Mouse (Mus musculus) forebrain, embryonic 11.5 days (tissue): ENCODE measurements at regions not wholly inside any gene's neighbourhood (a gene's known extent, or its start where the extent isn't known, plus 50 kb on each side); places are given as distances from the start of the nearest gene placed in this dataset.

Experiments
- ATAC-seq: fragments of 200-750 bp; cut with Nextera tagmentation; replicated peaks from 2 replicates; pipeline ENCODE4 v1.8.0; 2017; ENCODE audit warnings: moderate TSS enrichment; ENCODE audit not compliant: low FRiP score
- DNase-seq: peaks from one replicate; pipeline ENCODE4 v3.0.0-alpha.2; 2017; ENCODE audit warnings: low spot score
- H3K27ac ChIP-seq: fragments of 300-500 bp; sonication (generic); 2 replicates; pipeline ENCODE4 v1.5.1; 2014; ENCODE audit warnings: low read depth, low read length
- H3K27me3 ChIP-seq: fragments of 300-500 bp; sonication (generic); 2 replicates; pipeline ENCODE4 v1.6.1; 2014; ENCODE audit warnings: mild to moderate bottlenecking, low read length, mixed read lengths; ENCODE audit not compliant: control insufficient read depth, insufficient read depth
- H3K36me3 ChIP-seq: fragments of 300-500 bp; sonication (generic); 2 replicates; pipeline ENCODE4 v1.6.1; 2014; ENCODE audit warnings: mild to moderate bottlenecking, low read length, moderate library complexity, mixed read lengths; ENCODE audit not compliant: control insufficient read depth, insufficient read depth
- H3K4me1 ChIP-seq: fragments of 300-500 bp; sonication (generic); replicated peaks from 2 replicates; pipeline ENCODE4 v1.6.1; 2014; ENCODE audit warnings: low read length, mixed read lengths; ENCODE audit not compliant: control insufficient read depth, insufficient read depth
- H3K4me2 ChIP-seq: fragments of 300-500 bp; sonication (generic); 2 replicates; pipeline ENCODE4 v1.6.1; 2014; ENCODE audit warnings: low read depth, mild to moderate bottlenecking, low read length, moderate library complexity, mixed read lengths; ENCODE audit not compliant: severe bottlenecking
- H3K4me3 ChIP-seq: fragments of 300-500 bp; sonication (generic); 2 replicates; pipeline ENCODE4 v1.5.1; 2014; ENCODE audit warnings: low read depth, low read length
- H3K9ac ChIP-seq: fragments of 300-500 bp; sonication (generic); 2 replicates; pipeline ENCODE4 v1.6.1; 2014; ENCODE audit warnings: low read length
- H3K9me3 ChIP-seq: fragments of 300-500 bp; sonication (generic); 2 replicates; pipeline ENCODE4 v1.6.1; 2016; ENCODE audit warnings: low read length, mixed read lengths; ENCODE audit not compliant: control insufficient read depth
- WGBS: fragments of 180-500 bp; shearing (Covaris S2); extraction: QIAGEN DNeasy Blood & Tissue Kit; methylation state at CpG from one replicate; pipeline ENCODE4 v1.1.7; 2014; 5-methylcytosine and 5-hydroxymethylcytosine counted together

- no peak overlapping the region for H3K27ac ChIP-seq
- WGBS = 89% methylated on average over 3 of the region's 3 CpGs
- ATAC-seq (no peak), DNase-seq (no peak)
- no peak overlapping the region for H3K4me3 ChIP-seq
- H3K9ac ChIP-seq = no peak overlapping the region
- H3K4me1 ChIP-seq = no peaks in the 10 kb centered on the region
- no peaks in the 10 kb centered on the region for H3K36me3 ChIP-seq
- H3K9me3 ChIP-seq = no peaks in the 10 kb centered on the region
- no peak overlapping the region for H3K4me2 ChIP-seq
- H3K27me3 ChIP-seq = no peaks in the 10 kb centered on the region
These were observed 105.6 kb downstream of the 1190002N15Rik start for GRCm38 (mm10) chr9:94432144-94432747.

GRCm38 (mm10) chr9:94431540-94431939 lies 106.3 kb downstream of the 1190002N15Rik start:
- Histone ChIP-seq H3K4me1 (no peaks in the 10 kb centered on the region), H3K36me3 (no peaks in the 10 kb centered on the region), H3K9ac (no peak overlapping the region), H3K27ac (no peak overlapping the region), H3K9me3 (no peaks in the 10 kb centered on the region), H3K27me3 (no peaks in the 10 kb centered on the region), H3K4me2 (no peak overlapping the region), H3K4me3 (no peak overlapping the region)
- 91% methylated on average over 3 of the region's 3 CpGs for WGBS
- ATAC-seq (no peak), DNase-seq (no peak)

GRCm38 (mm10) chr9:94430996-94431395 lies 106.9 kb downstream of the 1190002N15Rik start:
- H3K9me3 ChIP-seq = no peaks in the 10 kb centered on the region
- no peak overlapping the region for H3K27ac ChIP-seq
- DNase-seq = no peak
- no peak overlapping the region for H3K9ac ChIP-seq
- no peak overlapping the region for H3K4me3 ChIP-seq
- H3K4me2 ChIP-seq = no peak overlapping the region
- ATAC-seq = no peak
- H3K36me3 ChIP-seq = no peaks in the 10 kb centered on the region
- no peaks in the 10 kb centered on the region for H3K4me1 ChIP-seq
- H3K27me3 ChIP-seq = no peaks in the 10 kb centered on the region
- WGBS = 90% methylated on average over 6 of the region's 6 CpGs

- no peak overlapping the region for H3K27ac ChIP-seq
- no peak overlapping the region for H3K9ac ChIP-seq
- 96% methylated on average over 5 of the region's 5 CpGs for WGBS
- no peaks in the 10 kb centered on the region for H3K9me3 ChIP-seq
- H3K4me3 ChIP-seq = no peak overlapping the region
- H3K4me1 ChIP-seq = no peaks in the 10 kb centered on the region
- no peak overlapping the region for H3K4me2 ChIP-seq
- H3K36me3 ChIP-seq = no peaks in the 10 kb centered on the region
- DNase-seq (no peak), ATAC-seq (no peak)
- H3K27me3 ChIP-seq = no peaks in the 10 kb centered on the region
These were observed 111.1 kb downstream of the 1190002N15Rik start for GRCm38 (mm10) chr9:94426740-94427139.

- H3K9me3 ChIP-seq = no peaks in the 10 kb centered on the region
- H3K9ac ChIP-seq = no peak overlapping the region
- 45% methylated on average over 6 of the region's 6 CpGs for WGBS
- no peaks in the 10 kb centered on the region for H3K36me3 ChIP-seq
- no peak overlapping the region for H3K4me2 ChIP-seq
- DNase-seq (no peak), ATAC-seq (no peak)
- H3K4me3 ChIP-seq = no peak overlapping the region
- no peak overlapping the region for H3K27ac ChIP-seq
- H3K27me3 ChIP-seq = no peaks in the 10 kb centered on the region
- no peaks in the 10 kb centered on the region for H3K4me1 ChIP-seq
These were observed 112.1 kb downstream of the 1190002N15Rik start for GRCm38 (mm10) chr9:94425804-94426203.

GRCm38 (mm10) chr9:94424438-94425135 lies 113.3 kb downstream of the 1190002N15Rik start:
- Histone ChIP-seq H3K9ac (no peak overlapping the region), H3K4me1 (no peaks in the 10 kb centered on the region), H3K36me3 (no peaks in the 10 kb centered on the region), H3K4me3 (no peak overlapping the region), H3K27ac (no peak overlapping the region), H3K4me2 (no peak overlapping the region), H3K27me3 (no peaks in the 10 kb centered on the region), H3K9me3 (no peaks in the 10 kb centered on the region)
- WGBS = 72% methylated on average over 5 of the region's 5 CpGs
- DNase-seq (no peak), ATAC-seq (no peak)

- no peak for DNase-seq
- H3K27ac ChIP-seq = 0 out of 2 replicates have a peak overlapping the region, but pooled peaks have one; percentile 25
These were observed 127.3 kb downstream of the 1190002N15Rik start for GRCm38 (mm10) chr9:94410546-94410945.

GRCm38 (mm10) chr9:94410042-94410441 lies 127.8 kb downstream of the 1190002N15Rik start:
- Histone ChIP-seq H3K36me3 (no peaks in the 10 kb centered on the region), H3K9me3 (no peaks in the 10 kb centered on the region), H3K4me2 (no peak overlapping the region), H3K9ac (no peak overlapping the region), H3K27me3 (no peaks in the 10 kb centered on the region), H3K4me3 (no peak overlapping the region), H3K27ac (no peak overlapping the region), H3K4me1 (peaks cover 2% of the 10 kb centered on the region; the same call in 1 of the 2 replicates)
- WGBS = 27% methylated on average over 3 of the region's 3 CpGs
- DNase-seq = peak; percentile 71
- ATAC-seq = peak; percentile 94

More at GRCm38 (mm10) chr9:94410546-94410945, 127.3 kb downstream of the 1190002N15Rik start:
- H3K9ac ChIP-seq = no peak overlapping the region
- peaks cover 2% of the 10 kb centered on the region; the same call in 1 of the 2 replicates for H3K4me1 ChIP-seq
- 48% methylated on average over 8 of the region's 8 CpGs for WGBS
- H3K9me3 ChIP-seq = no peaks in the 10 kb centered on the region
- peak; percentile 39; the same call in 1 of the 2 replicates for ATAC-seq
- H3K36me3 ChIP-seq = no peaks in the 10 kb centered on the region
- no peaks in the 10 kb centered on the region for H3K27me3 ChIP-seq
- no peak overlapping the region for H3K4me2 ChIP-seq
- H3K4me3 ChIP-seq = no peak overlapping the region
